Mouse (Mus musculus): ENCODE results near the gene Tppp3. TPM values are rescaled to one million over a fixed set of nuclear protein-coding genes. Genes with fewer than 3 reads are reported as not detected.

The Tppp3 gene
- total and polyA plus RNA-seq, 3 experiments, result 0.25 to 0.39 TPM; not detected in 1

DNA sequence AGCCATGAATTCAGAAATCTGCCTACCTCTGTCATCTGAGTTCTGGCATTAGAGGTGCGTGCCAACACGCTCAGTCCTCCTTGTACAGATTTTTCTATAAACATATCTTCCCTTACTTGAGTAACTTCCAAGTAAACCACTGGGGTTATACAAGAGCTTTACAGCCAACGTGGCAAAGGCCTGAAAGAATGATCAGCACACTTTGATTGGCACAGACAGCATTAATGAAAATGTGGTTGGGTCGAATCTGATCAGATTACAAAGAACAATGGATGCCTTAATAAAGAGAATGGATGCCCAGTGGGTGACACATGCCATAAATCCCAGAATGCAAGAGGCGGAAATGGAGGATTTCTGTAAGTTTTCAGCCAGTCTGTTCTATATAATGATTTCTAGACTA, 35.1 kb downstream of the Tppp3 start:
- TF ChIP-seq JUND (conservative IDR thresholded peaks at IDR 0.05; ENCODE audit: low read depth, low read length), result no peak
- no peak for TF ChIP-seq USF1 (IDR thresholded peaks at IDR 0.05; ENCODE audit: low read depth, low read length)
- DNase-seq (ENCODE audit: extremely low read depth), result no peak
- Histone ChIP-seq H3K27ac (ENCODE audit: insufficient read depth, low read depth) (no peak overlapping the region), H3K4me1 (ENCODE audit: control insufficient read depth in 1 of 2, insufficient read depth in 2 of 2) (no peaks in the 10 kb centered on the region), H3K4me2 (ENCODE audit: insufficient read depth, low read depth, poor library complexity, severe bottlenecking) (no peak overlapping the region), H3K36me3 (replicated peaks in 1 of 2; ENCODE audit: control insufficient read depth in 1 of 2, insufficient read depth in 1 of 2, low read length in 1 of 2) (no peaks in the 10 kb centered on the region), H3K9ac (ENCODE audit: insufficient read depth, low read depth) (no peak overlapping the region), H3K27me3 (replicated peaks) (peaks cover 32% of the 10 kb centered on the region), H3K4me3 (replicated peaks in 1 of 3; ENCODE audit: low read depth in 2 of 3, low read length in 2 of 3, poor library complexity in 1 of 3) (no peak overlapping the region), H3K79me2 (replicated peaks; ENCODE audit: control insufficient read depth, extremely low read depth, insufficient read depth, poor library complexity, severe bottlenecking) (no peaks in the 10 kb centered on the region), H3K9me3 (replicated peaks; ENCODE audit: low read length) (no peaks in the 10 kb centered on the region)
- in situ Hi-C loops (cut with MboI; ENCODE audit: low pct_ligation_motif_present, low pct_unique_long_range_greater_than_20kb, low sequenced_read_pairs), result loop anchor here (5.0 kb wide), 1 partner anchor 36 kb away; the partner anchor contains the start of gene Tppp3
- dilution Hi-C loops (cut with MboI; ENCODE audit: extremely low pct_ligation_motif_present, extremely low pct_unique_long_range_greater_than_20kb, low sequenced_read_pairs), result no loop called here

DNA sequence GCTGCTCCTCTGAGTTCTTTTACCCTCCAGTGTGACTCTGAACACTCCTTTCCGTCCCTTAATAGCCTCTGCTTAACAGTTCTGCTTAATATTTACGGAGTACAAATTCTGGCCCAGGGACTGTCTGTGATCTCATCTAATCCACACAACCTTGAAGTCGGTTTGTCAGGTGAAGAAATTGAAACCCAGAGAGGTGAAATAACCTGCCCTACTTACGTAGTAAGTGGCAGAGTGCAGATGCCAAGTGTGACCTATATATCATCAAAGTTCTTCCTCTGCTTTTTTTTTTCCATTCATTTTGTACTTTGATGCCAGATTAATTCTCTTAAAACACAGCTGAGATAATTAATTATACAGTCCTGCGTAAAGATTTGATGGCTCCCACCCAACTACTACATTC, 37.2 kb downstream of the Tppp3 start:
- H3K9ac ChIP-seq (ENCODE audit: insufficient read depth, low read depth), result no peak overlapping the region
- TF ChIP-seq PAX5 (IDR thresholded peaks at IDR 0.05; ENCODE audit: low read length), result no peak
- no peak for TF ChIP-seq ELF1 (IDR thresholded peaks at IDR 0.05; ENCODE audit: low read depth, low read length)
- TF ChIP-seq UBTF (IDR thresholded peaks at IDR 0.05; ENCODE audit: low read depth, low read length), result no peak
- TF ChIP-seq ZNF384 (IDR thresholded peaks at IDR 0.05; ENCODE audit: low read depth, low read length), result no peak
- no peak for TF ChIP-seq CHD1 (IDR thresholded peaks at IDR 0.05; ENCODE audit: low read depth, low read length)
- TF ChIP-seq USF2 (conservative IDR thresholded peaks at IDR 0.05; ENCODE audit: low read depth, low read length), result no peak
- TF ChIP-seq MYC (IDR thresholded peaks at IDR 0.05; ENCODE audit: low read depth, low read length), result no peak
- TF ChIP-seq MEF2A (IDR thresholded peaks at IDR 0.05; ENCODE audit: borderline replicate concordance, low read depth, low read length), result no peak
- TF ChIP-seq MAZ (IDR thresholded peaks at IDR 0.05; ENCODE audit: low read depth, low read length), result no peak
- TF ChIP-seq HCFC1 (IDR thresholded peaks at IDR 0.05; ENCODE audit: low read depth, low read length), result no peak
- TF ChIP-seq SMC3 (IDR thresholded peaks at IDR 0.05; ENCODE audit: low read depth, low read length), result no peak
- no peak for TF ChIP-seq BHLHE40 (IDR thresholded peaks at IDR 0.05; ENCODE audit: low read depth, low read length)
- TF ChIP-seq JUND (conservative IDR thresholded peaks at IDR 0.05; ENCODE audit: low read depth, low read length), result no peak
- no peak for TF ChIP-seq KAT2A (IDR thresholded peaks at IDR 0.05; ENCODE audit: insufficient replicate concordance, low read length)
- no peak for TF ChIP-seq NELFE (IDR thresholded peaks at IDR 0.05; ENCODE audit: low read depth, low read length)
- no peak for TF ChIP-seq GABPA (IDR thresholded peaks at IDR 0.05; ENCODE audit: insufficient replicate concordance, low read depth, low read length)
- no peak for TF ChIP-seq CHD2 (IDR thresholded peaks at IDR 0.05; ENCODE audit: low read length)
- TF ChIP-seq ZKSCAN1 (IDR thresholded peaks at IDR 0.05; ENCODE audit: borderline replicate concordance, low read depth, low read length), result no peak
- no peak for TF ChIP-seq USF1 (IDR thresholded peaks at IDR 0.05; ENCODE audit: low read depth, low read length)
- no peak for TF ChIP-seq NRF1 (IDR thresholded peaks at IDR 0.05; ENCODE audit: low read depth, low read length)
- dilution Hi-C loops (cut with MboI; ENCODE audit: extremely low pct_ligation_motif_present, extremely low pct_unique_long_range_greater_than_20kb, low sequenced_read_pairs), result no loop called here
- in situ Hi-C loops (cut with MboI; ENCODE audit: low pct_ligation_motif_present, low pct_unique_long_range_greater_than_20kb, low sequenced_read_pairs), result no loop called here
- no peaks in the 10 kb centered on the region for H3K36me3 ChIP-seq (replicated peaks in 1 of 2; ENCODE audit: control insufficient read depth in 1 of 2, insufficient read depth in 1 of 2, low read length in 1 of 2)
- no peak for DNase-seq (ENCODE audit: extremely low read depth)
- peaks cover 26% of the 10 kb centered on the region for H3K27me3 ChIP-seq (replicated peaks)
- no peak overlapping the region for H3K4me2 ChIP-seq (ENCODE audit: insufficient read depth, low read depth, poor library complexity, severe bottlenecking)
- no peaks in the 10 kb centered on the region for H3K4me1 ChIP-seq (ENCODE audit: control insufficient read depth in 1 of 2, insufficient read depth in 2 of 2)
- no peak overlapping the region for H3K27ac ChIP-seq (ENCODE audit: insufficient read depth, low read depth)
- no peaks in the 10 kb centered on the region for H3K79me2 ChIP-seq (replicated peaks; ENCODE audit: control insufficient read depth, extremely low read depth, insufficient read depth, poor library complexity, severe bottlenecking)
- H3K4me3 ChIP-seq (replicated peaks in 1 of 3; ENCODE audit: low read depth in 2 of 3, low read length in 2 of 3, poor library complexity in 1 of 3), result no peak overlapping the region
- H3K9me3 ChIP-seq (replicated peaks; ENCODE audit: low read length), result no peaks in the 10 kb centered on the region
